Mouse (Mus musculus) kidney, adult 2 months (tissue): ENCODE data around the gene Rab39. TPM values are rescaled to one million over a fixed set of nuclear protein-coding genes. Genes with fewer than 3 reads are reported as not detected.
A peak's percentile ranks its signal among the peaks of the same experiment; 100 is the strongest.

Source experiments
- DNase-seq: peaks from one replicate; pipeline ENCODE4 v3.0.0; 2021
- H3K27ac ChIP-seq: fragments of 200-500 bp; 2 replicates; pipeline ENCODE4 v1.5.1; 2012; ENCODE audit warnings: low read depth, low read length, control low read depth, inconsistent platforms; ENCODE audit not compliant: insufficient read depth
- H3K27me3 ChIP-seq: fragments of 200-500 bp; replicated peaks from 2 replicates; pipeline ENCODE4 v1.6.1; 2012; ENCODE audit warnings: mild to moderate bottlenecking, moderate library complexity, low read length, inconsistent platforms; ENCODE audit not compliant: control insufficient read depth, insufficient read depth
- H3K36me3 ChIP-seq: fragments of 200-500 bp; 2 replicates; pipeline ENCODE4 v1.6.1; 2012; ENCODE audit warnings: mild to moderate bottlenecking, moderate library complexity, low read length, inconsistent platforms; ENCODE audit not compliant: control insufficient read depth, insufficient read depth
- H3K4me1 ChIP-seq: fragments of 200-500 bp; 2 replicates; pipeline ENCODE4 v1.6.1; 2011; ENCODE audit warnings: low read length; ENCODE audit not compliant: control insufficient read depth, insufficient read depth
- H3K4me3 ChIP-seq: fragments of 200-500 bp; 2 replicates; pipeline ENCODE4 v1.5.1; 2011; ENCODE audit warnings: mild to moderate bottlenecking, low read depth, low read length, control low read depth; ENCODE audit not compliant: insufficient read depth
- CTCF ChIP-seq: fragments of 200-500 bp; conservative IDR thresholded peaks from 2 replicates; pipeline ENCODE4 v1.5.1; 2011; ENCODE audit warnings: low read depth, mild to moderate bottlenecking, control low read depth, low read length, moderate library complexity, mixed read lengths; ENCODE audit not compliant: insufficient read depth, insufficient read length
- POLR2A ChIP-seq: fragments of 200-500 bp; IDR thresholded peaks from one replicate; pipeline ENCODE4 v1.6.1; 2011; ENCODE audit warnings: low read depth, low read length, control low read depth
- WGBS: fragments of 180-500 bp; shearing (Covaris S2); methylation state at CpG from one replicate; pipeline ENCODE4 v1.1.7; 2018; 5-methylcytosine and 5-hydroxymethylcytosine counted together
- polyA plus RNA-seq: library from polyadenylated mRNA; depleted of rRNA; stranded (reverse); fragments of >200 nt; gene quantifications from 2 replicates; pipeline ENCODE4 v1.2.3, GENCODE M21; 2012

Gene Rab39
- polyA plus RNA-seq, 1 experiment: 0.08 TPM

DNA sequence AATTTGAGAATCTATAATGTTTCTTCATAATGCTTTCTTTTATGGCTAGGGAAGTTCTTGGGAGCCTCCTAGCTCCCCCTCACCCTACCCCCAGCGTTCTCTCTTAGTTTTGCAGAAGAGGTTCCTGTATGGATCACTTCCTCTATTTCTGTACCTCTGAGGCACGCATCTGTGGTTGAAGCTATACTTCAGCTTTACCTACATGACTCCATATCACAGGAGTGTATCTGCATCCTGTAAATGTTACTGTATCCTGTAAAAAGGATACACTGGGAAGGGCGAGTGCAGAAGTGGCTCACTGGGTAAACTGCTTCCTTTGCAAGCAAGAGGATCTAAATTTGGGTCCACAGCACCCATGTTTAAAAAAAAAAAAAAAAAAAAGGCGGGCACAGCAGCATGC lies 5.5 kb downstream of the Rab39 start:
- H3K27me3 ChIP-seq: no peaks in the 10 kb centered on the region
- no peak overlapping the region for H3K4me3 ChIP-seq
- no peak for TF ChIP-seq POLR2A
- no peak for TF ChIP-seq CTCF
- no peak for DNase-seq
- 57% methylated on average over 4 of the region's 4 CpGs for WGBS
- no peaks in the 10 kb centered on the region for H3K4me1 ChIP-seq
- H3K27ac ChIP-seq: no peak overlapping the region
- no peaks in the 10 kb centered on the region for H3K36me3 ChIP-seq

DNA sequence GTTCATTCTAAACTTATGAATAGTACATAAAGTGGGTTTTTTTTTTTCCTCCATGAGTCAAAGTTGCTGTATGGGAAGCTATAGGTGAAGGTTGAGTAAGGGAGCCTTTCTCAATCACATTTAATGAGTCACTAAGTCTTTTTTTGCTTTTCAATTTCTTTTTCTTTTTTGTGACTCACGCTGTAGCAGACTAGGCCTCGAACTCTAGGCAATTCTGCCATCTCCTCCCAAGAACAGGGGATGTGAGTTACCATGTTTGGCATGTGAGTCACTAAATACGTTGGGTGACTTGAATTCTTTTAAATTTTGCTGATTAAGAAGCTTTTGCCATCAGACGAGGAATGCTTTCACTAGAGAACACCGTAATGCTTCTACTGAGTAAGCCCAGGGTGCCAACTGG lies 10.2 kb downstream of the Rab39 start:
- H3K27me3 ChIP-seq: no peaks in the 10 kb centered on the region
- no peak overlapping the region for H3K4me3 ChIP-seq
- TF ChIP-seq POLR2A (no peak), CTCF (no peak)
- 87% methylated on average over 5 of the region's 5 CpGs for WGBS
- DNase-seq: no peak
- no peaks in the 10 kb centered on the region for H3K4me1 ChIP-seq
- no peak overlapping the region for H3K27ac ChIP-seq
- no peaks in the 10 kb centered on the region for H3K36me3 ChIP-seq

DNA sequence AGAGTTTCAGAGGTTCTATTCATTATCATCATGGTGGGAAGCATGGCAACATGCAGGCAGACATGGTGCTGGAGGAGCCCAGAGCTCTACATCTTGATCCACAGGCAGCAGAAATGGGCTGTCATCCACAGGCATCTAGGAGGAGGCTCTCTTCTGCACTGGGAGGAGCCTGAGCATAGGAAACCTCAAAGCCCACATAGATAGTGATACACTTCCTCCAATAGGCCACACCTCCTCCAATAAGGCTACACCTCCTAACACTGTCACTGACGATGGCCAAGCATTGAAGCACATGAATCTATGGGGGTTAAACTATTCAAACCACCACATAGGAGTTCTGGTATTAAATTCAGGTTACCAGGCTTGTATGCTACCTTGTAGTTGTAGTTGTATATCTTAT lies 12.3 kb downstream of the Rab39 start:
- Histone ChIP-seq H3K27ac (no peak overlapping the region), H3K4me3 (no peak overlapping the region), H3K27me3 (no peaks in the 10 kb centered on the region), H3K36me3 (no peaks in the 10 kb centered on the region), H3K4me1 (no peaks in the 10 kb centered on the region)
- 71% methylated on average over 1 of the region's 1 CpGs for WGBS
- TF ChIP-seq POLR2A (no peak), CTCF (no peak)
- no peak for DNase-seq

DNA sequence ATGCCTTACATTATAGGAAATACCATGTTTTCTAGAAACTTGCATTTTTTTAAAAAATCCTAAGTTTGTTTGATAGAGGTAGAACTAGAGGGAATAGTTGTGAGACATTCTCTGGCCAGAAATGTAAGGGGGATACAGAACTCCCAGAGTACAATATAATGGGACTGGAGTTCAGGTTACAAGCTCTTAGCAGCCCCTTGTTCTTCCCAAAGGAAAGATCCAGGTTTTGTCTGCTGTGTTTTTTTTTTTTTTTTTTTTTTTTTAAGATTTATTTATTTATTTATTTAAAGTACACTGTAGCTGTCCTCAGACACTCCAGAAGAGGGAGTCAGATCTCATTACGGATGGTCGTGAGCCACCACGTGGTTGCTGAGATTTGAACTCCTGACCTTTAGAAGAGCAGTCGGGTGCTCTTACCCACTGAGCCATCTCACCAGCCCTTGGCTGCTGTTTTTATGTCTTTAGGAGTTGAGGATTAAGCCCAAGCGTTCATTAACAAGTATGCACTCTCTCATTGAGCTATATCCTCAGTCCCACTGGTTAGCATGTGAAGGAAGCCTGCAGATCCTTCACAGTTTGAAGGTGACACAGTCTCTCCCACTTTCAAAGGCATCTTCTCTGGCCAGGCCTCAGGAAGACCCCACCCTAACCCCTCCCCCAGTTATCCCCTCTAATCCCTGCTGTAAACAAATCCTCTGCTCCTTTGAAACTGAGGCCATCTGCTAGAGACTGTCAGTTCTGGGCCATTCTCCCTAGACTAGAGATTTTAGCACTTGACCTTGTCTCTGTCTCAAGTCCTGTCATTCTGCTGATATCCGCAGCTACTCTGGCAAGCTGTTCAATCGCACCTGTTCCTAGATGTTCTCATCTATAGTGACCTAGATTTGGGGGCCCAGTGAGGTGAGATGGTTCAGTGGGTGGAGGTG lies 14.0 kb downstream of the Rab39 start:
- Histone ChIP-seq H3K4me1 (no peaks in the 10 kb centered on the region), H3K4me3 (no peak overlapping the region), H3K36me3 (no peaks in the 10 kb centered on the region), H3K27me3 (no peaks in the 10 kb centered on the region), H3K27ac (no peak overlapping the region)
- no peak for DNase-seq
- WGBS: 41% methylated on average over 7 of the region's 7 CpGs
- TF ChIP-seq POLR2A (no peak), CTCF (no peak)

DNA sequence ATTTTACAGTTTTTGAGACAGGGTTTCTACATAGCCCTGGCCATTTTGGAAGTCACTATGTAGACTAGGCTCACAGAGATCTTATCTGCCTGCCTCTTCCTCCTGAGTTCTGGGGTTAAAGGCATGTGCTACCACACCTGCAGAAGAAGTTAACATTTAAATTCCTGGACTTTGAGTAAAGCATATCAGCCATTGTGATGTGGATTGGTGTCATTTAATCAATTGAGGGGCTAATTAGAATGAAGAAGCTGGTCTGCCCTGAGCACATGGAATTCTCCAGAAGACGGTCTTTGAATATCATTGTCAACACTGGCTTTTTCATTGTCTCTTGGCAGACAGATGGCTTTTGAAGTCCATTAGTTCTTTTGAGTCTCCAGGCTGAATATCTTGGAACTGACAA lies 25.2 kb downstream of the Rab39 start:
- Histone ChIP-seq H3K27me3 (no peaks in the 10 kb centered on the region), H3K27ac (no peak overlapping the region), H3K4me1 (no peaks in the 10 kb centered on the region), H3K4me3 (no peak overlapping the region), H3K36me3 (no peaks in the 10 kb centered on the region)
- TF ChIP-seq POLR2A: no peak
- TF ChIP-seq CTCF: no peak
- WGBS: 91% methylated on average over 1 of the region's 1 CpGs
- DNase-seq: no peak

DNA sequence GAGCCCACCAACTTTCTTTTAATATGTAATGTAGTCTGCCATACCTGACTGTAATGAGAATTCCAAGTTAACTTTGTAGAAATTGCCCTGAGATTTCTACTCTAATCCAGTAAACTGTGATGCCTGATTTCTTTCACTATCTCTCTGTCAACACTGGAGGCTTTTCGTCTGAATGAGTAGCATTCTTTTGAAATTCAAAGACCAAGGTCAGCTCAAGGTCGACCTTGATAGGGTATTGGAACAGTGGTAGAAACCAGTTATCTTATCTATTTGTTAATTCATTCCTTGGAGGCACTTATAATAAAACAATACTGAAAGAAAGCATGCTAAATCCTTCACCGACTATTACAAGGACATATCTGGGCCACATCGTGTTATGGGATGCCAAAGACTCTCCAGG lies 29.1 kb downstream of the Rab39 start:
- Histone ChIP-seq H3K36me3 (no peaks in the 10 kb centered on the region), H3K27me3 (no peaks in the 10 kb centered on the region), H3K4me3 (no peak overlapping the region), H3K27ac (no peak overlapping the region), H3K4me1 (peaks cover 4% of the 10 kb centered on the region; the same call in 1 of the 2 replicates)
- TF ChIP-seq CTCF (no peak), POLR2A (no peak)
- DNase-seq: no peak
- 72% methylated on average over 4 of the region's 4 CpGs for WGBS

DNA sequence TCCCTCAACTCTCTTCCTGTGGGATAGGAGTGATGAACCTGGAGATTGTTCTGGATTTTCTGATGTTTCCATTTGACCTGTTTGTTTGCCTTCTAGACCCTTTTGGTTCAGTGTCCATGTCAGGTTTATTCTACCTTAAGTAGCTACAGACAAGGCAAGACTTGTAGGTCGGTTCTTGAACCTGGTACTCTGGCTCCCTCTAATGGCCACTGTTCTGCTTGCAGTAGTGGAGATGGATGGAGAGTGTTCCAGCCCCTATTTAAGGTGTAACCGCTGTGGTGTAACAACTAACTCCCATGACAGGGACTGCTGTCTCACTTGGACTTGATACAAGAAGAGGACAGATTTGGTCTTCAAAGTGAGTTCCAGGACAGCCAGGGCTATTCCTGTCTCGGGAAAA lies 32.5 kb downstream of the Rab39 start:
- Histone ChIP-seq H3K4me3 (no peak overlapping the region), H3K27me3 (no peaks in the 10 kb centered on the region), H3K27ac (no peak overlapping the region), H3K36me3 (no peaks in the 10 kb centered on the region), H3K4me1 (peaks cover 4% of the 10 kb centered on the region; the same call in 1 of the 2 replicates)
- whole genome bisulfite sequencing: 19% methylated on average over 3 of the region's 3 CpGs
- peak; percentile 85 for DNase-seq
- peak; percentile 84 for TF ChIP-seq CTCF
- no peak for TF ChIP-seq POLR2A
